Mouse (Mus musculus) forebrain, embryonic 16.5 days (tissue): Measurements from ENCODE around the gene Apol8. TPM values are rescaled to one million over a fixed set of nuclear protein-coding genes. Genes with fewer than 3 reads are reported as not detected.

Source experiments
- ATAC-seq: fragments of 200-750 bp; cut with Nextera tagmentation; 2 replicates; pipeline ENCODE4 v1.8.0; 2017; ENCODE audit warnings: mild to moderate bottlenecking, moderate library complexity
- H3K27ac ChIP-seq: fragments of 300-500 bp; sonication (generic); 2 replicates; pipeline ENCODE4 v1.5.1; 2014; ENCODE audit warnings: low read length, control low read depth
- H3K27me3 ChIP-seq: fragments of 300-500 bp; sonication (generic); replicated peaks from 2 replicates; pipeline ENCODE4 v1.6.1; 2014; ENCODE audit warnings: low read length; ENCODE audit not compliant: control insufficient read depth, insufficient read depth
- H3K36me3 ChIP-seq: fragments of 300-500 bp; sonication (generic); 2 replicates; pipeline ENCODE4 v1.6.1; 2014; ENCODE audit not compliant: control insufficient read depth, insufficient read depth
- H3K4me1 ChIP-seq: fragments of 300-500 bp; sonication (generic); replicated peaks from 2 replicates; pipeline ENCODE4 v1.6.1; 2014; ENCODE audit warnings: low read length; ENCODE audit not compliant: control insufficient read depth, insufficient read depth
- H3K4me2 ChIP-seq: fragments of 300-500 bp; sonication (generic); 2 replicates; pipeline ENCODE4 v1.6.1; 2014; ENCODE audit warnings: mild to moderate bottlenecking, low read length, control low read depth
- H3K4me3 ChIP-seq: fragments of 300-500 bp; sonication (generic); replicated peaks from 2 replicates; pipeline ENCODE4 v1.5.1; 2014; ENCODE audit warnings: mild to moderate bottlenecking, low read length, control low read depth
- H3K9ac ChIP-seq: fragments of 300-500 bp; sonication (generic); replicated peaks from 2 replicates; pipeline ENCODE4 v1.6.1; 2014; ENCODE audit warnings: low read depth, low read length, control low read depth
- H3K9me3 ChIP-seq: fragments of 300-500 bp; sonication (generic); 2 replicates; pipeline ENCODE4 v1.6.1; 2016; ENCODE audit warnings: low read length; ENCODE audit not compliant: control insufficient read depth
- WGBS: fragments of 180-500 bp; shearing (Covaris S2); extraction: QIAGEN DNeasy Blood & Tissue Kit; methylation state at CpG from one replicate; pipeline ENCODE4 v1.1.7; 2014; 5-methylcytosine and 5-hydroxymethylcytosine counted together
- polyA plus RNA-seq: library from polyadenylated mRNA; unstranded; fragments of >200 nt; fragmentation: Nextera tagmentation; extraction: Ambion mirVana; gene quantifications from 2 replicates; pipeline ENCODE4 v1.2.1, GENCODE M21; 2015

Gene Apol8
- polyA plus RNA-seq, 1 experiment from 2014 or later, result 0.22 TPM

- Histone ChIP-seq H3K4me3 (no peak overlapping the region), H3K4me2 (no peak overlapping the region), H3K4me1 (no peaks in the 10 kb centered on the region), H3K27ac (no peak overlapping the region), H3K27me3 (no peaks in the 10 kb centered on the region), H3K9me3 (no peaks in the 10 kb centered on the region), H3K9ac (no peak overlapping the region), H3K36me3 (peaks cover 29% of the 10 kb centered on the region)
- WGBS, result 90% methylated on average over 19 of the region's 19 CpGs
- no peak for ATAC-seq
These were observed 16.5 kb upstream of the Apol8 start for GRCm38 (mm10) chr15:77773099-77773915.

GRCm38 (mm10) chr15:77770942-77771341 is 14.1 kb upstream of the Apol8 start:
- Histone ChIP-seq H3K27me3 (no peaks in the 10 kb centered on the region), H3K36me3 (peaks cover 33% of the 10 kb centered on the region), H3K4me1 (no peaks in the 10 kb centered on the region), H3K4me2 (no peak overlapping the region), H3K4me3 (no peak overlapping the region), H3K9me3 (no peaks in the 10 kb centered on the region), H3K27ac (no peak overlapping the region), H3K9ac (no peak overlapping the region)
- ATAC-seq, result no peak
- 95% methylated on average over 9 of the region's 9 CpGs for WGBS

GRCm38 (mm10) chr15:77770341-77770740 is 13.5 kb upstream of the Apol8 start:
- ATAC-seq, result no peak
- peaks cover 37% of the 10 kb centered on the region for H3K36me3 ChIP-seq
- H3K9ac ChIP-seq, result no peak overlapping the region
- no peak overlapping the region for H3K4me2 ChIP-seq
- H3K4me3 ChIP-seq, result no peak overlapping the region
- H3K9me3 ChIP-seq, result no peaks in the 10 kb centered on the region
- no peak overlapping the region for H3K27ac ChIP-seq
- H3K27me3 ChIP-seq, result no peaks in the 10 kb centered on the region
- H3K4me1 ChIP-seq, result no peaks in the 10 kb centered on the region
- 95% methylated on average over 5 of the region's 5 CpGs for WGBS

- peaks cover 38% of the 10 kb centered on the region for H3K36me3 ChIP-seq
These were observed 10.2 kb upstream of the Apol8 start for GRCm38 (mm10) chr15:77766981-77767380.

GRCm38 (mm10) chr15:77765484-77766093 is 8.8 kb upstream of the Apol8 start:
- H3K4me2 ChIP-seq, result no peak overlapping the region
- H3K9ac ChIP-seq, result no peak overlapping the region
- no peak for ATAC-seq
- WGBS, result 94% methylated on average over 16 of the region's 16 CpGs
- no peak overlapping the region for H3K27ac ChIP-seq
- no peaks in the 10 kb centered on the region for H3K4me1 ChIP-seq
- no peak overlapping the region for H3K4me3 ChIP-seq
- peaks cover 37% of the 10 kb centered on the region for H3K36me3 ChIP-seq
- H3K9me3 ChIP-seq, result no peaks in the 10 kb centered on the region
- no peaks in the 10 kb centered on the region for H3K27me3 ChIP-seq

More at GRCm38 (mm10) chr15:77766981-77767380, 10.2 kb upstream of the Apol8 start:
- H3K9me3 ChIP-seq, result no peaks in the 10 kb centered on the region
- 96% methylated on average over 11 of the region's 11 CpGs for WGBS
- H3K9ac ChIP-seq, result no peak overlapping the region
- no peak for ATAC-seq
- H3K4me1 ChIP-seq, result no peaks in the 10 kb centered on the region
- H3K4me3 ChIP-seq, result no peak overlapping the region
- H3K27ac ChIP-seq, result no peak overlapping the region
- no peaks in the 10 kb centered on the region for H3K27me3 ChIP-seq
- no peak overlapping the region for H3K4me2 ChIP-seq

- 72% methylated on average over 13 of the region's 13 CpGs for WGBS
- no peak for ATAC-seq
- Histone ChIP-seq H3K27me3 (no peaks in the 10 kb centered on the region), H3K36me3 (peaks cover 32% of the 10 kb centered on the region), H3K9ac (no peak overlapping the region), H3K9me3 (no peaks in the 10 kb centered on the region), H3K4me2 (no peak overlapping the region), H3K4me3 (no peak overlapping the region), H3K27ac (no peak overlapping the region), H3K4me1 (no peaks in the 10 kb centered on the region)
These were observed 7.7 kb upstream of the Apol8 start for GRCm38 (mm10) chr15:77764391-77765006.

GRCm38 (mm10) chr15:77763702-77764101 is 6.9 kb upstream of the Apol8 start:
- no peak for ATAC-seq

GRCm38 (mm10) chr15:77763050-77763449 is 6.2 kb upstream of the Apol8 start:
- Histone ChIP-seq H3K9ac (no peak overlapping the region), H3K4me1 (no peaks in the 10 kb centered on the region), H3K9me3 (no peaks in the 10 kb centered on the region), H3K36me3 (peaks cover 27% of the 10 kb centered on the region), H3K4me2 (no peak overlapping the region), H3K27me3 (no peaks in the 10 kb centered on the region), H3K4me3 (no peak overlapping the region), H3K27ac (no peak overlapping the region)
- no peak for ATAC-seq
- 91% methylated on average over 16 of the region's 16 CpGs for WGBS

More at GRCm38 (mm10) chr15:77763702-77764101, 6.9 kb upstream of the Apol8 start:
- Histone ChIP-seq H3K4me1 (no peaks in the 10 kb centered on the region), H3K36me3 (peaks cover 29% of the 10 kb centered on the region), H3K9ac (no peak overlapping the region), H3K27ac (no peak overlapping the region), H3K9me3 (no peaks in the 10 kb centered on the region), H3K4me2 (no peak overlapping the region), H3K27me3 (no peaks in the 10 kb centered on the region), H3K4me3 (no peak overlapping the region)
- WGBS, result 88% methylated on average over 11 of the region's 11 CpGs

- no peaks in the 10 kb centered on the region for H3K27me3 ChIP-seq
- no peak overlapping the region for H3K4me3 ChIP-seq
- no peak overlapping the region for H3K9ac ChIP-seq
- H3K36me3 ChIP-seq, result peaks cover 24% of the 10 kb centered on the region
- H3K9me3 ChIP-seq, result no peaks in the 10 kb centered on the region
- ATAC-seq, result no peak
- WGBS, result 73% methylated on average over 22 of the region's 22 CpGs
- H3K4me2 ChIP-seq, result no peak overlapping the region
- no peaks in the 10 kb centered on the region for H3K4me1 ChIP-seq
- no peak overlapping the region for H3K27ac ChIP-seq
These were observed 5.0 kb upstream of the Apol8 start for GRCm38 (mm10) chr15:77761561-77762380.
